Mouse (Mus musculus): ENCODE data around the gene Btla.

DNA sequence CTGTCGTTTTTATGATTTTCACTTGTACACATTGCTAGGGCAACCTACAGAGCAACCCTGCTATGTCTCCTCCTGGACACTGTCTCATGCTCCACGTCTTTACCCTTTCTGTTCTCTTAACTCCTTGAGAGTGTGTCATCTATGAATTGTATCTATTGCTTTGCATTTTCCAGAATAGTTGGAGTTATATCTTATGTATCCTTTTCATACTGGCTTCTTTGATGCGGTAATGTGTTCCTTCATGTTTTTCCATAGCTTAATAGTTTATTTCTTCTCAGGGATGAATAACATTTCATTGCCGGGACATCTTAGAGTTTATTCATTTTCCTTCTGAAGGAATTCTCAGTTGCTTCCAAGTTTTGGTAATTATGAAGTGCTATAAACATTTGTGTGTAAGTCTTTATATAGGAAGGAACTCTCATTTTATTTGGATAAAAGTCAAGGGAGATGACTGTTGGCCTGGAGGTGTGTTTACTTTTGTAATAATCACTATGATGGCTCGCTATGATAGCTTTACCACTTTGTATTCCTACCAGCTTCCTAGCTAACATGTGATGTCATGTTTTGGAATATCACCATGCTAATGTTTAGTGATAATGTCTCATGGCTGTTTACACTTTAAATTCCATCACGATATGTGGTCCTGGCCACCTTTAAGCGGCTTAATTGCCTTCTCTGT, 31.2 kb downstream of the Btla start:
- TF ChIP-seq POLR2A (IDR thresholded peaks at IDR 0.05; ENCODE audit: extremely low read depth, insufficient read depth, low read length) (no peak), CTCF (IDR thresholded peaks at IDR 0.05; ENCODE audit: low read depth, low read length) (no peak)
